Mouse (Mus musculus): ENCODE measurements around the gene Syne1. TPM values are rescaled to one million over a fixed set of nuclear protein-coding genes. Genes with fewer than 3 reads are reported as not detected.

The Syne1 gene
- polyA plus RNA-seq, 1 experiment: 38.7 TPM

DNA sequence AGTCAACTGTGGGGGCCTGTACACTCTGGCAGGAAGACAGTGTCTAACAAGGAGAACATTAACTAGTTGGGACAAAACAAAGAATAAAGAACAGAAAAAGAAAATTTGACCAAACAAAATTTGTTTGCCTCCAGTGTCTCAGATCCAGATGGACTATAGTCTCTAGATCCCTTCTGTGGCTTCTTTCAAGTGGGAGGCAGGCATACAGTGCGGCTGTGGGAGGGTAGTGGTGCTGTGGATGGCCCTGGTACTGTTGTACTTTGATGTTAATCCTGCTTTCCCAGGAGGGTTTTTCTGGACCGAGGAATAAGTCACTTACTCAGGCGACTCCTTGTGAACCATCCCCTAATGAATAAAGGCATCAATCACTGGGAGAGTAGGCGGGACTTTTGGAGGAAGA is 314.4 kb downstream of the Syne1 start:
- TF ChIP-seq CTCF (IDR thresholded peaks at IDR 0.05; ENCODE audit: borderline replicate concordance, insufficient read depth, low read length) (no peak), POLR2A (IDR thresholded peaks at IDR 0.05; ENCODE audit: low read depth, low read length) (no peak)
- H3K4me3 ChIP-seq (ENCODE audit: insufficient read depth, low read length): no peak overlapping the region
- no peak overlapping the region for H3K27ac ChIP-seq (ENCODE audit: insufficient read depth, low read length)
- peaks cover 8% of the 10 kb centered on the region for H3K4me1 ChIP-seq (ENCODE audit: control insufficient read depth, insufficient read depth, low read length)

DNA sequence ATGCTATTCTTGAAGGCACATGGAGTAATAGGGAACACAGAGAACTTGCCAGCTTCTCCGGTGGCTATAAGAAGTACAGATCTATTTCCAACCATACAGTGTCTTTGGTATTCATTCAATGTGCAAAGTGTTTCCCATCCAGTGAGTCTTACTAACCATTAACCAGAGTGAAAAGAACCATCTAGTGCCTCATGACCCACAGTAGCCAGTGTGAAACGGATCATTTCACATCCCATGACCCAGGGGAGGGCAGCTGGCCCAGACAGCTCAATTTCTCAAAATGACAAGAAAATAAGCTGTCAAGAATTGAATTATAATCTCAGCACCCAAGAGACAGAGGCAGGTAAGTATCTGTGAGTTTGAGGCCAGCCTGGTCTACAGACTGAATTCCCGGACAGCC is 315.1 kb downstream of the Syne1 start:
- Histone ChIP-seq H3K4me3 (ENCODE audit: insufficient read depth, low read length) (no peak overlapping the region), H3K4me1 (ENCODE audit: control insufficient read depth, insufficient read depth, low read length) (peaks cover 8% of the 10 kb centered on the region), H3K27ac (ENCODE audit: insufficient read depth, low read length) (no peak overlapping the region)
- TF ChIP-seq CTCF (IDR thresholded peaks at IDR 0.05; ENCODE audit: borderline replicate concordance, insufficient read depth, low read length): no peak
- no peak for TF ChIP-seq POLR2A (IDR thresholded peaks at IDR 0.05; ENCODE audit: low read depth, low read length)

DNA sequence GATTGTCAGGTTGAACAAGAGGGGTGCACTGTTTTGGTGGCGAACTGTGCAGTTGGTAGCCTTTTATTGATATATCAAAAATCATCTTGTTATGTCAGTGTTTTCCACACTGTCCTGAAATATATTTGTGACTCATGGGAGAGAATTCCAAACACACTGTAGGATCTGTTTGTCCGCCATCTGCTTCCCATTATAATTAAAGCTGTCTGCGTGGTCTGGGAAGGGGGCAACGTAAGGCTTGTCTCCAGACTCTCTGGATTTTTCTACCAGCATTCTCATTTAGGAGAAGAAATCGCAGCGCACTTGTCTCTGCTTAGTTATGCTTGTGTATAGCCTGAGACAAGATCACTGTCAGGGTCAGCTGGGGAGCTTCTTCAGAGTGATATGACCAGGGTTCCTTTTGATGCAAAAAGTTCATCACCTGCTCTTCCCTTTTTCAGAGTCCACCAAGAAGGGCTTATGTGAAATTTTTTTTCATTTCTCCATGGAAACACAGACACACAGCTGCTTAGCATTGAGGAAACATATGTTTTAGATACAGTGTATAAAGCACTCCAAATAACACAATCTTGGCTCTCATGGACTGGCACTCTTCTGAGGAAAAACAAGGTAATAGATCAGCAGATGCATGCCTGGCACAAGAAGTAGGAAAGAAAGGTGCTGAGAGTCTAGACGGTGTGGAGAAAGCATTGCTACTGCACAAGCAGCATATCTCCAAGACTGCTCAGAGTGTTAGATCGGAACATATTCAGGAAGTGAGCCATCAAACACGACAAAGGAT is 316.4 kb downstream of the Syne1 start:
- Histone ChIP-seq H3K4me1 (ENCODE audit: control insufficient read depth, insufficient read depth, low read length) (peaks cover 8% of the 10 kb centered on the region), H3K4me3 (ENCODE audit: insufficient read depth, low read length) (no peak overlapping the region), H3K27ac (ENCODE audit: insufficient read depth, low read length) (peak overlapping the region; percentile 27; the same call in 1 of the 2 replicates)
- TF ChIP-seq POLR2A (IDR thresholded peaks at IDR 0.05; ENCODE audit: low read depth, low read length) (no peak), CTCF (IDR thresholded peaks at IDR 0.05; ENCODE audit: borderline replicate concordance, insufficient read depth, low read length) (no peak)

DNA sequence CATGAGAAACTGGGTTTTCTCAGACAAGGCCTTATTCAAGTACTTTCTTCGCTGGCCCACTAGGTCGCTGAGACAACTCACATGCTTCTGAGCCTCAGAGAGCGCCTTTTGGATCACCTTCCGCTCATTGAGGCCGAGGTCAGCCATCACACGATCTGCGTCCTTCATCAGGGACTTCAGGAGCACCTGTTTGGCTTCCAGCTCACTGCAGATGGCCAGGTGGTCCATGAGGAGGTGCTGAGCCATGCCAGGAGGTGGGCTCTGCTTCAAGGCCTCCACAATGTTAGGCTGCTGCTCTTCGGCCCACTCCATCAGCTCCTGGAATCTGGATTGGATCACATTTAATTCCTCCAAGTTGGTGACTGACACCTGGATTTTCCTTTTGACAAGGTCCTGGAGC is 322.2 kb downstream of the Syne1 start:
- TF ChIP-seq CTCF (IDR thresholded peaks at IDR 0.05; ENCODE audit: borderline replicate concordance, insufficient read depth, low read length) (no peak), POLR2A (IDR thresholded peaks at IDR 0.05; ENCODE audit: low read depth, low read length) (no peak)
- no peak overlapping the region for H3K27ac ChIP-seq (ENCODE audit: insufficient read depth, low read length)
- 0 out of 2 replicates have a peak, but pooled peaks cover 5% of the 10 kb centered on the region for H3K4me1 ChIP-seq (ENCODE audit: control insufficient read depth, insufficient read depth, low read length)
- H3K4me3 ChIP-seq (ENCODE audit: insufficient read depth, low read length): no peak overlapping the region

DNA sequence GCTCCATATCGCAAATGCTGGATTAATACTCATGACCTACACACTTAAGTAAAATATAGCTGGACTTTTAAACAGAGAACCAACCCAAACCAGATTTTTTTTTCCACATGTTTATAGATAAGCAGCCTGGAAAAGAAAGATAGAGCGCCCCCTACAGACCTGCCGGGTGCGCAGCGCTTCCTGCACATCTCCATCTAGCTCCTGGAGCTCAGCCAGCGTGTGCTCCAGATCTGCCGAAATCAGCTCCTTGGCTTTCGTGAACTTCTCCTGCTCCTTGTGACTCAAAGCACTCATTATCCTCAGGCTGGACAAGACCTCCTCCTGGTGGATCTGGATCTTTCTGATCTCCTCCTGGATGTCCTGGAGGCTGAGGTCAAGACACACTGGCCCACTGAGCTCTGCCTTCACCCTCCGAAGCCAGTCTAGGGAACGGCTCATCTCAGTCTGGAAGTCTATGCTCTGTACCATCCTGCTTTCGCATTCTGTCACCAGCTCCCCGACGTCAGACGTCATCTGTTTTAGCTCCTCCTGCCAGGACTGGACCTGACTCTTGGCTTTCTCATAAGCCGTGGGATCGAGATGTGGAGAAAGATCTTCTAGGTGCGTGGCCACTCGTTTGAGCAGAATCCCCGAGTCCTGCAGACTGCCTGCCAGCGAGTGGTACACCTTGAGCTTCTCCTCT is 323.7 kb downstream of the Syne1 start:
- Histone ChIP-seq H3K4me1 (ENCODE audit: control insufficient read depth, insufficient read depth, low read length) (0 out of 2 replicates have a peak, but pooled peaks cover 5% of the 10 kb centered on the region), H3K27ac (ENCODE audit: insufficient read depth, low read length) (no peak overlapping the region), H3K4me3 (ENCODE audit: insufficient read depth, low read length) (no peak overlapping the region)
- TF ChIP-seq CTCF (IDR thresholded peaks at IDR 0.05; ENCODE audit: borderline replicate concordance, insufficient read depth, low read length): no peak
- TF ChIP-seq POLR2A (IDR thresholded peaks at IDR 0.05; ENCODE audit: low read depth, low read length): no peak

DNA sequence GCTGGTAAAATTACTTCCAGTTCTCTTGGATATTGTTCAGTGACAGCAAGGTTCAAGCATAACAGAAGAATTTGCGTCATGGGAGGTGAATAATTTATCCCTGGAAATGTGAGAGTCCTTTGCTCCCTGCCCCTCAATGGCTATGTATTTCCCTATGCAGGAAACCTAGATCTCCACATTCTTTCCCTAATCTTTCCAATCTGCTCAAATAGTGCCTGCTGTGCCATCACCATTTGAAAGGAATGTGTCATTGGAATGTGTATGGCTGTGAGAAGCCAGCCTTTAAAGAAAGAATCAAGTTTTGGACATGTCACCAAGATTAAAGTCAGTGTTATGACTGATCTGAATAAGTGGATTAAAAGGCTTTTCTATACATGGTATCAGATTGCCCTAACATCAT is 335.3 kb downstream of the Syne1 start:
- H3K4me3 ChIP-seq (ENCODE audit: insufficient read depth, low read length): no peak overlapping the region
- peaks cover 3% of the 10 kb centered on the region; the same call in 1 of the 2 replicates for H3K4me1 ChIP-seq (ENCODE audit: control insufficient read depth, insufficient read depth, low read length)
- H3K27ac ChIP-seq (ENCODE audit: insufficient read depth, low read length): peak overlapping the region; percentile 61
- TF ChIP-seq POLR2A (IDR thresholded peaks at IDR 0.05; ENCODE audit: low read depth, low read length) (no peak), CTCF (IDR thresholded peaks at IDR 0.05; ENCODE audit: borderline replicate concordance, insufficient read depth, low read length) (no peak)

DNA sequence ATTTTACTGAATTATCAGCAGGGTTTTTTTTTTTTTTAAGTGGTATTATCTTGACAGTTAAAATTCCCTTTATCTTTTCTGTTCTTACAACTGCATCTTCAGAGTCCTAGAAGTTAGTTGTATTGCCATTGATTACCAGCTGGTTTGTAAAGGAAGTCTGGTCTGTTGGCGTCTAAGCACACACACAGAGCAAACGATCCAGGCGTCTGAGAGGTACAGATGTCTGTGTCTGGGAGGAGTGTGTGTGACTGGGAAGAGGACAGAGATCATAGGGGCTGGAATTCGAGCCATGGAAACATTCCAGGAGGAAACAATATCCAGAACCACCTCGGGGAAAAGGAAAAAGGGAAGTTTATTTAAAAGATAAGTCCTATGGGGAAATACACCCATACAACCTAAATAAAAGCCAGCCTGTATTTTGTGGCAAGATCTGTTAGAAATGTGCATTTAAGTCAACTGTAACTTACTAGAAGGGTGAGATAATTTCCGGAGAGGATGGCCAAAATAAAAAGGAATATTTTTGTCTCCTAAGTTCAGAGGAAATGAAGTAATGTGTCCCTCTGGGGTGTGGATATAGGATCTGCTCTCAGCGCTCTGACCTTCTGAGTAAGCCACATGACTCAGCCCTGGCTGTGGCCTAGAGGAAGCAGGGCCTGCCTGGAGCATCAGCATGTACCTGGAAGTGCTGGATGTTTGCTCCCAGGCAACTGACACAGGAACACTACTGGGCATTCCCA is 343.2 kb downstream of the Syne1 start:
- Histone ChIP-seq H3K4me1 (ENCODE audit: control insufficient read depth, insufficient read depth, low read length) (peaks cover 17% of the 10 kb centered on the region), H3K4me3 (ENCODE audit: insufficient read depth, low read length) (no peak overlapping the region), H3K27ac (ENCODE audit: insufficient read depth, low read length) (peak overlapping the region; percentile 83)
- TF ChIP-seq CTCF (IDR thresholded peaks at IDR 0.05; ENCODE audit: borderline replicate concordance, insufficient read depth, low read length): no peak
- no peak for TF ChIP-seq POLR2A (IDR thresholded peaks at IDR 0.05; ENCODE audit: low read depth, low read length)

DNA sequence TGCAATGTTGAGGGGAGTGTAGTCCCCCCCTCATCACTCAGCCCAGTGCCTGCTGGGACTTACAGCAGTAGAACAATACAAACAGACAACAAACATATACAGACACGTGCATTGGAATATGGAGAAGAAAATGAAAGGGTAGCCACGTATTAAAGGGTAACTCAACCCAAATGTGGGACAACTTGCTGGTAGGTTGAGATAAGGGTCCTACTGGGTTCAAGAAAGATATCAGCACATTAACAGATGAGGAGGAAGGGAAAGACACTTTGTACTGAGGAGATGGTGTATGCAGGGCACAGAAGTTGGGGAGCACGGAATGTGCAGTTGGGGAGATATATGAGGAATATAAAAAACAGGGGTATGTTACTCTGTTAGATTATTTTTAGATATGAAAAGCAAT is 345.3 kb downstream of the Syne1 start:
- TF ChIP-seq POLR2A (IDR thresholded peaks at IDR 0.05; ENCODE audit: low read depth, low read length) (no peak), CTCF (IDR thresholded peaks at IDR 0.05; ENCODE audit: borderline replicate concordance, insufficient read depth, low read length) (no peak)
- H3K27ac ChIP-seq (ENCODE audit: insufficient read depth, low read length): no peak overlapping the region
- H3K4me1 ChIP-seq (ENCODE audit: control insufficient read depth, insufficient read depth, low read length): peaks cover 14% of the 10 kb centered on the region
- H3K4me3 ChIP-seq (ENCODE audit: insufficient read depth, low read length): no peak overlapping the region

DNA sequence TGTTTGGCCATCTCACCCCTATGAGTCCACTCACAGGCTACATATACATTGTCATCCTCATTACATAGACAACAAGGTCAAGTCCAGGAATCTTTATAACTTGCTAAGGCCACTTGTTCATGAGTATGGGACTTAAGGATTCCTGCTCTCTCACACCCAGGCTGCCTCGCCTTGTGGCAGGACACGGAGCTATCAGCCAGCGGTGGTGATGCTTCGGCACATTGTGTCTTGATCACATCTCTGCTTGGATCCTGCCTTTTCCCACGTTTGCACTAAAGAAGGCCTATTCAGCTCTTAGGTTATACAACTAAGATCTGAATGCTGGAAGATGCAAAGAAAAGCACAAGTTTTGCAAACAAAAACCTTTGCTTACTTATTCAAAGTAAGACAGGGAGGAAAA is 345.7 kb downstream of the Syne1 start:
- no peak overlapping the region for H3K4me3 ChIP-seq (ENCODE audit: insufficient read depth, low read length)
- TF ChIP-seq CTCF (IDR thresholded peaks at IDR 0.05; ENCODE audit: borderline replicate concordance, insufficient read depth, low read length) (no peak), POLR2A (IDR thresholded peaks at IDR 0.05; ENCODE audit: low read depth, low read length) (no peak)
- peaks cover 14% of the 10 kb centered on the region for H3K4me1 ChIP-seq (ENCODE audit: control insufficient read depth, insufficient read depth, low read length)
- no peak overlapping the region for H3K27ac ChIP-seq (ENCODE audit: insufficient read depth, low read length)
